Mouse (Mus musculus) ovary, adult 18-20 months (tissue): ENCODE data around the gene Fam19a5.

Experiments
- DNase-seq: peaks from one replicate; pipeline ENCODE4 v3.0.0; 2022; ENCODE audit warnings: low spot score, mixed read lengths

Fam19a5 gene

DNA sequence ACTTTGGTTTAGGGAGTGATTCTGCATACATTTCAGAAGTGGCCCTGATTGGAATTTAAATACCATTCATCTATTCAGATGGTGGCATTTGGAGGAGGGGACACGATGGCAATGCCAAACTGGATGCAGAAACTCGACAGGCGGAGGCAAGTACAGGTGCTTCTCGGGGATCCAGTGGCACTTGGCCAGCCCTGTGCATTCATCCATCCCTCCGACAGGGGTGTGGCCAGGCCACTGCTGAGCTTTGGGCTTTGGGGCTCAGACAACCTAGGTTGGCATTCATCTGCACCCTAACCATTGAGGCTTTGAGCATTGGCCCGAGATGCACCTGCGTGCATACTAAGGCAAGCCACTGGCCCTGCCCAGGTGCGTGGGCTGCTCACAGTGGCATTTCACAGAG, 52.6 kb downstream of the Fam19a5 start:
- no peak for DNase-seq

DNA sequence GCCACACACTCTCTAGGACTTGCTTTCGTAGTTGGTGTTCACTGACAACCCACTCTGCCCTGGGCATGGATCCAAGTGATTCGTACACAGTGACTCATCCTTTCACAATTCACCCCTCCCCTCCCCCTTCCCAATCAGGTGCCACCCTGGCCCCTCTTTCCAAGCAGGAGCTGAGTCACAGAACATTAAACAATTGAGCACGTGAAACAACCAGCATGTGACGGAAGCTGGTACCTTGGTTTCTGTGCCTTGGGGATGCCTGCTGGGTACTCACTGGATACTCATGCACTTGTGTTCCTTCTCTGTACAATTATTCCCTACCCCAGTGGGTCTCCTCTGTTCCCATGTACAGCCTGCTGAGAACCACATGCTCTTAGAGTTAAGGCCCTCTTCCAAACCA, 53.0 kb downstream of the Fam19a5 start:
- DNase-seq = no peak

DNA sequence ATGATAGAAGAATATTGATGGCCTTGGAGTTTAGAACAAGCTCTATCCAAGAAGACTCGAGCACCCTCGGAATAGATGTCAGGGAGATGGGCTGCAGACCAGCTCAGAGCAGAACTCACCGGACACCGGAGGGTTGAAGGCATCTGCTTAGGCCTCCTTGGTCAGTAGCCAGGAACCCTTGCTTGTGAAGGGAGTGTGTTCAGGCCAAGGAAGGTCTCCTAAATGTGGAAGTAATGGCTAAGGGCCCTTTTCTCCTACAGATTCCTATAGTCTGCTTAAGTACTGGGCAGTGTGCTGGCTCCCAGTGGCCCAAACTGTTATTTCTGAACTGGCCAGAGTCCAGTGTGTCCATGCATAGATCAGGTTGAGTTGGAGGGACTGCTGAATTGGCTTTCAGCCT, 53.7 kb downstream of the Fam19a5 start:
- no peak for DNase-seq

GRCm38 (mm10) chr15:87598636-87599035, 54.5 kb downstream of the Fam19a5 start:
- DNase-seq = no peak

DNA sequence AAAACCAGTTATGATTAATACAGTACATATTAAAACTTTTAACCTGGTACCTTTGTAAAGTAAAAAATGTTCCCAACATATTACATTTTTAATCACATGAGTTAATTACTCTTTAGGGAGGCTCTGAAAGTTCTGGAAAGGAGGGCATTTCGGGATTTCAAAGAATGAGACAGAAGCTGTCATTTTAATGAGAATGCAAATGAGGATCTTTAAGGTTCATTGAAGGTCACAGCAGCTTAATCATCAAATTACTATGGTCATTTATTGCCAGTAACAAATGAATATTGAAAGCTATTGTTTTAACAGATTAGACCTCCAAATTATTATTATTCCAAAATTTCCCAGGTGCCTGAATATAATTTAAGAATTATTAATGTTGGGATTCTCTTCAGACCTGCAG, 59.2 kb downstream of the Fam19a5 start:
- no peak for DNase-seq

DNA sequence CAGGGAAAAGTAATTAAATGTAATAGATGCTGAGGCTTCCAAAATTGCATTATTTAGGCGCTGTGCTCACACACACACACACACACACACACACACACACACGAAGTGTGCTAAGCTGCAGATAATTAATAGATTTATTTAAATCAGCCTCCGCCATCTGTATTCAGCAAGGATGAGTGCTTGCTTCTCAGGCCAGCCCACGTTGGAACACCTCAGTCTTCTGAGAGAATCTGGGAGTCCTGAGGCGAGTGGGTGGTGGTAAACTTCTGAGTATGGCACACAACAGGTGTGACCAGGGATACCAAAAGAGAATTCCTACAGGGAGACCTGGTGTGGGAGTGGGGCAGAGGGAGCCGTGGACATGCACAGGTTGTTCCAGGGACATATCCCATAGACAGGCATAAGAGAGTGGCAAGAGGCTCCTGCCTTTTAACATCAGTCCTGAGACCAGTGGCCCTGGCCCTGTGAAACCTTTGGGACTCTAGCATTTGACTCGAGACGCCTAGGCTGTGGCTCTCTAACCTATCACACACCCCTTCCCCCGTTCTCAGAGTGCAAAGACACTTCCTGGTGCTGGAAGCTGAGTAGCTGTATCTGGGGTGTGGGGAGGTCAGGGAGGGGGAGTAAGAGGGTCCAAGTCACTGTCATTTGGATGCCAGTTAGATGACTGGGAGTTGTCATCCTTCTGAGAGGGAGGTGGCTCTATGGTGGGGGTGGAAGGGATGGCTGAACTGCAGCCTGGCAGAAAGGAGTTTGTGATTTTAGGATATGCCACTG, 61.6 kb downstream of the Fam19a5 start:
- DNase-seq = no peak

GRCm38 (mm10) chr15:87606702-87607101, 62.6 kb downstream of the Fam19a5 start:
- DNase-seq = no peak

- DNase-seq = no peak
Measured at GRCm38 (mm10) chr15:87609236-87609635, 65.1 kb downstream of the Fam19a5 start.

- DNase-seq = peak; percentile 75
Measured at GRCm38 (mm10) chr15:87623966-87624609, 80.0 kb downstream of the Fam19a5 start.

GRCm38 (mm10) chr15:87624610-87625091, 80.6 kb downstream of the Fam19a5 start:
- DNase-seq = no peak

GRCm38 (mm10) chr15:87625236-87626023, 81.3 kb downstream of the Fam19a5 start:
- peak; percentile 73 for DNase-seq

DNA sequence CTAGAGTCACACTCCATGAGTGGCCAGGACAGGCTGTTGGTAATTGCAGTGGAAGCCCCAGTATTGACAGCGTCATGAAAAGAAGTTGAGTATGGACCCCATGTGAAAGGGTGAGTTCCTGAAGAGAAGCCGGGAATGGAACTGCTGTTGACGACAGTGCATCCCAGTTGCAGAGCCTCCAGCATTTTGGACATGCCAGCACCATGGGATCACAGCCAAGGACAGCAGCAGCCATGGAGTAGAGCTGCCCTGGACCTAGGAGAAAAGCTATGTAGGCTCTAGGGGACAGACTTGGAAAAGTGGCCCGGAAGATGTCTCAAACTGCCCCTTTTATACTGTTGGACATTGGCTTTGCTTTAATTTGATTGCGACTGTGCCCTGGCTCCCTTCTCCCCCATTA, 91.2 kb downstream of the Fam19a5 start:
- no peak for DNase-seq

DNA sequence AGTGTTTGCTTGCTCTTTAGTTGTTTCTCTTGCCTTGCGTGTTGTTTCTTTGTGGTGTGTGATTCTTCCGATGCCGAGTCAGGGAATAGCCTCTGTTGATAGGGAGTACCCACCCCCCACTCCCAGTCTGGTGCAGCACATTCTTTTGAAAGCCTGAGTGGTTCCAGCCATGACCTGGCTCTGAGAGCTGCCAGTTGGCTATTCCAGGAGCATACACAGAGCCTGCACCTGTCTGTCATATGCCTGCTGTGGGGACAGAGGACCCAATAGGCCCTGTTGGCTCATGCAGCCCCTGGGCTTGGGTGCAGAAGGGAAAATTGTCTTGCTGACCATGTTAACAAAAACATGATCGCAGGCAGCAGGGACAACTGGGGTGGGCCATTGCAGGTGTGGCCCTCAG, 92.3 kb downstream of the Fam19a5 start:
- no peak for DNase-seq

- DNase-seq = no peak
Measured at GRCm38 (mm10) chr15:87637234-87637633, 93.1 kb downstream of the Fam19a5 start.

GRCm38 (mm10) chr15:87638270-87638669, 94.2 kb downstream of the Fam19a5 start:
- no peak for DNase-seq

- DNase-seq = no peak
Measured at GRCm38 (mm10) chr15:87646313-87647061, 102.4 kb downstream of the Fam19a5 start.

DNA sequence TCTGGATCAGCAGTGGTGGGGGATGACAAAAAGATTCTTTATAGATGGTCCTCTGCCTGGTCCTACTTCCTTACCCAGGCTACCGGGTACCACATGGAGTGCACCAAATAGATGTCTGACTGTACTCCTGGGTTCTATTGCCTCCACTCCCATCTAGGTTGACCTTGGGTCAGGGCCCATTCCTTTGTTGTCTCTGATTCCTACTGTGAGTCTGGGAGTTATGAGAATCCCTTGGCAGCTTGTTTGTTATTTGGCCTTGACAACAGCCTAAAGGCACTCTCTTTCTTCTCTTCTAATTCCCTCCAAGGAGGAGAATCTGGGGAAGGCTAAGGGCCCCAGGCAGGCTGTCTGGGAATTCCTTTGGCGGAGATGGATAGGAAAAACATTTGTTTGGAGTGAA, 105.6 kb downstream of the Fam19a5 start:
- DNase-seq = peak; percentile 59

- peak; percentile 6 for DNase-seq
Measured at GRCm38 (mm10) chr15:87654551-87654950, 110.5 kb downstream of the Fam19a5 start.

DNA sequence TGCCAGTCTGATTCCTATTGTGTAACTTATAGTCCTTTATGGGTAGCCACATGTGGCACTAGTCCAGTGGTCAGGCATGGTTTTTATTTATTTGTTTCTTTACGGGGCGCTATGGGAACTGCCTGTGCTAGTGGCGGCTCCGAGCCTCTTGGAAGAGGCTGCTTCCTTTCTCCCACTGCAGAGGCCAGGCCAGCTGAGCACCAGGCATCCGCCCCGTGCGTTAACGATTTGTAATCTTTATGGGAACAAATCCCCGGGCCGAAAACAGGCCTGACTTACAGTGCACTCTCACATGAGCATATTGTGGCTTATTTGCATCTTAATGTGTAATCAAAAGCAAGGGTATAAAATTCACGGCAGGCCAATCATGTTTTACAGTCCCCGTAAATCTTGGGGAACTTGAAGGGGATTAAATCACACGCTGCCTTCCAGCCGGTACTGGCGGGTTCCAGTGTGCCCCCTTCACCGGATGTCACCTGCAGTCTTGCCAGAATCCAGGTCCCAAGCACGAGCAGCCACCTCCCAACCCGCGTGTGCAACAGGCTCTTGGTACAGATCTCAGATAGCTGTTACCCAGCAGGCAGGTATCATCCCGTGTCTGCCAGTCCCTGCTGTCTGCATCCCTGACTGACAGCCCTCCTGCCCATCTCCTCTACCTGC, 112.5 kb downstream of the Fam19a5 start:
- no peak for DNase-seq

DNA sequence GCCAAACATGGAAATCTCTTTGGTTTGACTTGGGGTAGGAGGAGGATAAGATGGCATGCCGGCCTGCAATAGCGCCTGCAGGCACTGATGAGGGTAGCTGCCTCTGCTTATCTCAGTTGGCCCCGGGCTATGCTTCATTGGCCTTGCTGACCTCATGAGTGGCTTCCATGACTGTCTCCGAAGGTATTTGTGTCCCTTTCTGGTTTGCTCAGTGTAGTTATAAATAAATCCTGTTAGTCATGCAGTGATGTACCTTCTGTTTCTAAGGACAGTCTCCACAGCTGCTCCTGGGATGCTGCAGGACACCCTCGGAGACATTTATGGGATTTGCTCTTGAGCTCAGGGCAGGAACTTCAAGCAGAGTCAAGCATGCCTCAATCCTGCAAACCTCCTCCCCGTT, 115.6 kb downstream of the Fam19a5 start:
- DNase-seq = no peak

DNA sequence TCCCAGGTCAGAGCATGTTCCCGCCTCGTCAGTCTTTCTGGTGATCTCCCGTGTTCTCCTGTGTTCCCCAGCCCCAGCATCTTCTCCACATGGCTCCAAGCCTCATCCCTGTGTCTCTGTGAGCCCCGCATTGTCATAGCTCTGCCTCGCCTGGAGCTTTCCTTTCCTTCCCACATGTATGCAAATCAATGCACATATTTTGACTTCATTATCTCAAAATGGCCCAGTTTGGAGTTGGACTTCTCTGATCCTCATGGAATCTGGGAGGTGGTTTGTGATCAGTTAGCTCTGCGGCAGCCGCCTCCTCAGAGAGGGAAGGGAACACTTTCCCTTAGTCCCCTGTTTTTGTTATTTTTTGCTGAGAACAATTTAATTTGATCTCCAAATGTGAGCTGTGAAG, 117.9 kb downstream of the Fam19a5 start:
- no peak for DNase-seq
